8 mouse cellular contexts compared by ENCODE assay signal in the genomic region with DNA sequence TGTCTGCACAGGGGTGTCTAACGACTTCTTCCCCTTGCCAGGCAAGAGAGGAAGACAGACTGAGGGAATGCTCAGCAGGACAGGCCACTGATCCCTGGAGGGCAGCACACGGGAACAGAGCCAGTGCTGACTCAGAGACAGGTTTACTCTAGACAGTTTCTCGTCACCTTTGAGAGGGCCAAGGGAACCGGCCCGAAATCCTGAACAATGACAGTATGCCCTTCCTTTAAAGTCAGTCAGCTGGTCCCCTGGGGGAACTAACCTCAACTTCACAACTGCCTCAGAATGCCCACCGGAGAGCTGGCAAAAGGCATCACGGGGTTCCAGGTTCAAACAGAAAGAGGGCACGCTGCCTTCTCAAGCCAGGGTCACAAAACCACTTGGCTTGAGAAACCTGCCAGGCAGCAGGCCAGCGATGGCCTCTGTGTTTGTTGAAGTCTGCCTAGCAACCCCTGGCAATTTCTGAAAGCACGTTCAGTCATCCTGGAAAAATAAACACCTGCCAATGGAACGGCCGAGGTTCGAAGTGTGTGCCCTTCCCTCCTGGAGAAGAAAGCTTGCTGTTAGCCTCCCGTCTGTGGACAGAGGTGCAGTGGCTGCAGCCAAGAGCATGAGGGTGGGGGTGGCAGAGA.
DNase-seq lines count a peak whose midpoint lies in the region; ATAC-seq lines count a peak whose summit lies in the region.
"Had no signal": no experiment of that assay in that cellular context is flagged by ENCODE, and none has a peak within 500 bp of the region (broad histone marks: within the 10 kb centered on the region; RNA-seq: fewer than 3 reads in every experiment).

No protein-coding gene starts in this region.

- 0 out of 2 replicates have a peak overlapping the region, but pooled peaks have one; percentile 24 for H3K27ac ChIP-seq in kidney, embryonic 15.5 days
- peak overlapping the region; percentile 16; the same call in 1 of the 2 replicates for H3K27ac ChIP-seq in neural tube, embryonic 14.5 days (ENCODE audit: low read depth, low read length)
- H3K27ac ChIP-seq: midbrain, embryonic 12.5 days had no signal

- peaks cover under 1% of the 10 kb centered on the region; the same call in 1 of the 2 replicates for H3K36me3 ChIP-seq in kidney, embryonic 15.5 days
- no peaks in the 10 kb centered on the region for H3K36me3 ChIP-seq in neural tube, embryonic 14.5 days (ENCODE audit: control insufficient read depth, insufficient read depth, low read length)
- H3K36me3 ChIP-seq: midbrain, embryonic 12.5 days had no signal

- no peaks in the 10 kb centered on the region for H3K27me3 ChIP-seq in kidney, embryonic 15.5 days
- no peaks in the 10 kb centered on the region for H3K27me3 ChIP-seq in neural tube, embryonic 14.5 days (ENCODE audit: control insufficient read depth, insufficient read depth, low read length)
- H3K27me3 ChIP-seq: midbrain, embryonic 12.5 days had no signal

- no peak for ATAC-seq in kidney, embryonic 15.5 days (replicated peaks; ENCODE audit: low FRiP score)
- ATAC-seq in neural tube, embryonic 14.5 days (ENCODE audit: low read depth), result no peak

- no peaks in the 10 kb centered on the region for H3K9me3 ChIP-seq in kidney, embryonic 15.5 days (replicated peaks)
- H3K9me3 ChIP-seq in neural tube, embryonic 14.5 days (ENCODE audit: control insufficient read depth, low read length), result no peaks in the 10 kb centered on the region
- H3K9me3 ChIP-seq: midbrain, embryonic 12.5 days had no signal

- H3K4me3 ChIP-seq in kidney, embryonic 15.5 days (replicated peaks), result no peak overlapping the region
- no peak overlapping the region for H3K4me3 ChIP-seq in neural tube, embryonic 14.5 days (ENCODE audit: low read depth, low read length)
- H3K4me3 ChIP-seq: midbrain, embryonic 12.5 days had no signal

- 37% methylated on average over 14 of the region's 14 CpGs for WGBS in kidney, embryonic 15.5 days
- 51% methylated on average over 14 of the region's 14 CpGs for WGBS in neural tube, embryonic 14.5 days

- peak; percentile 80 for DNase-seq in adipocyte (ENCODE audit: low spot score)
- peak; percentile 73 to 75 for DNase-seq in adrenal gland, postnatal 36 days
- peak; percentile 68 for DNase-seq in heart, adult 8-10 months (ENCODE audit: low spot score)
- no peak for DNase-seq in spleen, postnatal 10 days (ENCODE audit: low spot score in 2 of 2)
- DNase-seq in left cerebral cortex, adult 9 months (ENCODE audit: low spot score in 2 of 2), result no peak

- H3K4me2 ChIP-seq in kidney, embryonic 15.5 days, result no peak overlapping the region
- no peak overlapping the region for H3K4me2 ChIP-seq in neural tube, embryonic 14.5 days (ENCODE audit: low read depth, low read length)
- H3K4me2 ChIP-seq: midbrain, embryonic 12.5 days had no signal

- no peak overlapping the region for H3K9ac ChIP-seq in kidney, embryonic 15.5 days
- no peak overlapping the region for H3K9ac ChIP-seq in neural tube, embryonic 14.5 days (replicated peaks; ENCODE audit: low read depth, low read length)
- H3K9ac ChIP-seq: midbrain, embryonic 12.5 days had no signal

- peaks cover 24% of the 10 kb centered on the region; the same call in 1 of the 2 replicates for H3K4me1 ChIP-seq in kidney, embryonic 15.5 days
- 0 out of 2 replicates have a peak, but pooled peaks cover 3% of the 10 kb centered on the region for H3K4me1 ChIP-seq in neural tube, embryonic 14.5 days (ENCODE audit: control insufficient read depth, insufficient read depth, low read length)
- H3K4me1 ChIP-seq: midbrain, embryonic 12.5 days had no signal

Comparison
In these comparisons a context has a peak if more than half of its experiments do, and no peak if none do; other contexts are left out.
1. DNase-seq: peak in adipocyte (single experiment), adrenal gland, postnatal 36 days (2 of 2) and heart, adult 8-10 months (single experiment); none in spleen, postnatal 10 days (0 of 2) and left cerebral cortex, adult 9 months (0 of 2).